Mouse (Mus musculus): Measurements from ENCODE around the gene Rplp1. TPM values are rescaled to one million over a fixed set of nuclear protein-coding genes. Genes with fewer than 3 reads are reported as not detected.

The Rplp1 gene
- total and polyA plus RNA-seq, 3 experiments, result 1,490 to 4,232 (median 1,640) TPM

DNA sequence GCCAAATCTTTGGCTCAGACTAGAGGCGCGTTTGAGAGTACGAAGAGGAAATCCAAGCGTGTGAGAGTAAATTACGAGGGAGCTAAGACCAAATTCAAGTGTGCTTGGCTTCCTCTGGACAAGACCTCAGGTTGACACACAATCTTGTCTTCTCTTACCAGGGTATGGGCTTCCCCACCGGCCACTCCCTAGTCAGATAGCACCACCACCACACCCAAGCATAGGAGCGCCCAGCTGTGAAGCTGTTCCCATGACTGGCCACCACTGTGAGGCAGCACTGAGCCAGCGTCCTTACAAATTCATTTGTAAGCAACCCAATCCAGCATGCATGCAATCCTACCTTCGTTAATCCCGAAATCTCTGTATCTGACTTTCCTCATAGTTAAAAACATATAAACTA, 7.4 kb downstream of the Rplp1 start:
- Histone ChIP-seq H3K36me3 (ENCODE audit: control insufficient read depth, insufficient read depth, low read length) (no peaks in the 10 kb centered on the region), H3K4me3 (no peak overlapping the region), H3K27me3 (ENCODE audit: control insufficient read depth, insufficient read depth, low read length) (no peaks in the 10 kb centered on the region), H3K27ac (no peak overlapping the region), H3K79me2 (replicated peaks; ENCODE audit: control insufficient read depth, insufficient read depth, low read length) (no peaks in the 10 kb centered on the region), H3K4me1 (ENCODE audit: control insufficient read depth, insufficient read depth, low read length) (no peaks in the 10 kb centered on the region), H3K9ac (ENCODE audit: low read depth, low read length) (no peak overlapping the region)
- WGBS, result 59% methylated on average over 10 of the region's 10 CpGs
- intact Hi-C loops (cut with DNase I), result loop anchor here (10.0 kb wide), 1 partner anchor 78 kb away; no protein-coding TSS in a partner anchor
- TF ChIP-seq EP300 (IDR thresholded peaks at IDR 0.05; ENCODE audit: insufficient read depth, low read depth, low read length), result no peak
- no peak for TF ChIP-seq POLR2A (IDR thresholded peaks at IDR 0.05; ENCODE audit: insufficient read depth, low read depth, low read length)
- TF ChIP-seq CTCF (IDR thresholded peaks at IDR 0.05), result peak; percentile 69
- DNase-seq, result peak; percentile 33 to 43

DNA sequence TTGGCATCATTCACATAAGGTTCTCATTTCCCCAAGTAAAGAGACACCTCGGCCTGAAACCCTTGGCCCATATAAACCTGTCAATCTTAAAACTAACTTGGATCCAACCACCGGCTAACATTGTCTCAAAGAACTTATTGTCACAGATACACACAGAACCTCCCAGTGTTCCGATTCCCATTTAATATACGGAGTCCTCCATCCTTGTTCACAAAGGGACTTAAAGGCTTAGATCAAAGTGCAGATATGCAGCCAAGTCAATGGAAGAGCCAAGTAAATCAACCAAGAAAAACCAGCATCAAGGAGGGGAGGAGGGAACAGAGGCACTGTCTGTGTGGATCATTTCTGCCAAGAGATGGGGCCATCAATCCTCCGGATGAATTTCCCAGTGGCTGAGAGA, 8.8 kb downstream of the Rplp1 start:
- intact Hi-C loops (cut with DNase I), result loop anchor here (10.0 kb wide), 1 partner anchor 79 kb away; no protein-coding TSS in a partner anchor
- TF ChIP-seq EP300 (IDR thresholded peaks at IDR 0.05; ENCODE audit: insufficient read depth, low read depth, low read length) (no peak), POLR2A (IDR thresholded peaks at IDR 0.05; ENCODE audit: insufficient read depth, low read depth, low read length) (no peak), CTCF (IDR thresholded peaks at IDR 0.05) (no peak)
- no peaks in the 10 kb centered on the region for H3K79me2 ChIP-seq (replicated peaks; ENCODE audit: control insufficient read depth, insufficient read depth, low read length)
- no peak overlapping the region for H3K9ac ChIP-seq (ENCODE audit: low read depth, low read length)
- 75% methylated on average over 5 of the region's 5 CpGs for WGBS
- H3K27ac ChIP-seq, result no peak overlapping the region
- H3K4me3 ChIP-seq, result no peak overlapping the region
- no peaks in the 10 kb centered on the region for H3K36me3 ChIP-seq (ENCODE audit: control insufficient read depth, insufficient read depth, low read length)
- H3K27me3 ChIP-seq (ENCODE audit: control insufficient read depth, insufficient read depth, low read length), result no peaks in the 10 kb centered on the region
- DNase-seq, result no peak
- no peaks in the 10 kb centered on the region for H3K4me1 ChIP-seq (ENCODE audit: control insufficient read depth, insufficient read depth, low read length)

DNA sequence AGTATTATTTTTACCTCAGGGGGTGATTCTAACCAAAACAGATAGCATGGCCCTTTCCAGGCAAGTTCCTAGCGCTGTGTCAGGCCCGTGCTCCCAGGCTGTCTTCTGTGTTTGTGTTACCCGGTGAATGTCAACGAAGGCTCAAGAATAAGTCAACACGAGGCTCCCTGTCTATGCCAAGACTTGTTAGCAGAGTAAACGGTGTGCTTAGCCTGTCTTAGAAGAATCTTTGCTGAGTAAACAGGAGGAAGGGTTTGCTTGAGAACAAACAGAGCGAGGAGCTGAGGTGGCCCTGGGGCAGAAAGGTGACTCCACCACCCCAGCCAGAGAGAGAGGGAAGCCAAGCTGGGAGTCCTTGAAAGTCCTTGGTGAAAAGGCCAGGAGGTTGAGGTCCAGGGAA, 10.1 kb downstream of the Rplp1 start:
- TF ChIP-seq EP300 (IDR thresholded peaks at IDR 0.05; ENCODE audit: insufficient read depth, low read depth, low read length) (no peak), POLR2A (IDR thresholded peaks at IDR 0.05; ENCODE audit: insufficient read depth, low read depth, low read length) (no peak), CTCF (IDR thresholded peaks at IDR 0.05) (no peak)

DNA sequence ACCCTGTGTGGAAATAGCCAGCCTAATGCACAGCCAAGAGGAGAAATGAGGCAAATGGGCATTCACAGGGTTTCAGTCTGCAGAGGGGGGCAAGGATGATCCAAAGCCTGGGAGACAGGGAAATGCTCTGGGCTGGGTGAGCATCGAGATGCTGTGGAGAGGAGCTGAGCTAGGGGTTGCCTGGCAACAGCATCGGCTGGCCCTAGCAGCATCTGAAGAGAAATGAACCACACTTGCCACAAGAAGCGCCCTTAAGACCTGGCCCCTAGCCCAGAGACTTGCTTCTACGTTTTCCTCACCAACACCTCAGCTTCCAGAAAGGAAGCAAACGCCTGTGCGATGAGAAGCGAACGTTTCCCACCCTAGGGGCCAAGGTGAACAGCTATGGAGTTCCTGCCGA, 11.9 kb downstream of the Rplp1 start:
- intact Hi-C loops (cut with DNase I), result loop anchor here (10.0 kb wide), 1 partner anchor 82 kb away; no protein-coding TSS in a partner anchor
- H3K4me3 ChIP-seq, result no peak overlapping the region
- WGBS, result 48% methylated on average over 9 of the region's 9 CpGs

More for the DNA sequence above, 10.1 kb downstream of the Rplp1 start:
- DNase-seq, result no peak
- H3K4me3 ChIP-seq, result no peak overlapping the region
- H3K79me2 ChIP-seq (replicated peaks; ENCODE audit: control insufficient read depth, insufficient read depth, low read length), result no peaks in the 10 kb centered on the region
- intact Hi-C loops (cut with DNase I), result loop anchor here (10.0 kb wide), 1 partner anchor 81 kb away; no protein-coding TSS in a partner anchor
- no peak overlapping the region for H3K27ac ChIP-seq
- WGBS, result 42% methylated on average over 7 of the region's 7 CpGs
- H3K27me3 ChIP-seq (ENCODE audit: control insufficient read depth, insufficient read depth, low read length), result no peaks in the 10 kb centered on the region
- no peaks in the 10 kb centered on the region for H3K36me3 ChIP-seq (ENCODE audit: control insufficient read depth, insufficient read depth, low read length)
- H3K4me1 ChIP-seq (ENCODE audit: control insufficient read depth, insufficient read depth, low read length), result peaks cover 1% of the 10 kb centered on the region
- H3K9ac ChIP-seq (ENCODE audit: low read depth, low read length), result no peak overlapping the region

DNA sequence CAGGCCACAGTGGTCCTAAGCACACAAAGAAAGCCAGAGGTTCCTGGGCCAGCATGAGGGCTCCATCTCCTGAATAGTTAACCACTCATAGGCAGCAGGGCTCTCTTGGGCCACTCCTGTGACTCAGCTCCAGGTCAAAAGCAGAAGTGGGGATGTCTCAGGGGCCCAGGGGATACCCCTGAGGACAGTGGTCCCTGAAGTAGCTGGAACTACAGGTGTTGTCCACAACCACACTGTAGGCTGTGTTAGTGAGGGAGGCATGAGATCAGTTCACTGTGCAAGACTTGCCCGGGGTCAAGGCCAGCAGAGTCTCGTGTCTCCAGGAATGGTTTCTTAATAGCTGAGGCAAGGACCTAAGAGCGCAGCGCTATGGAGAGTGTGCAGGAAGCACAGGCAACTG, 12.8 kb downstream of the Rplp1 start:
- WGBS, result 83% methylated on average over 4 of the region's 4 CpGs
- no peak overlapping the region for H3K9ac ChIP-seq (ENCODE audit: low read depth, low read length)

More for the DNA sequence above, 11.9 kb downstream of the Rplp1 start:
- H3K36me3 ChIP-seq (ENCODE audit: control insufficient read depth, insufficient read depth, low read length), result no peaks in the 10 kb centered on the region
- no peaks in the 10 kb centered on the region for H3K27me3 ChIP-seq (ENCODE audit: control insufficient read depth, insufficient read depth, low read length)
- no peak for TF ChIP-seq CTCF (IDR thresholded peaks at IDR 0.05)
- TF ChIP-seq EP300 (IDR thresholded peaks at IDR 0.05; ENCODE audit: insufficient read depth, low read depth, low read length), result no peak
- no peak for TF ChIP-seq POLR2A (IDR thresholded peaks at IDR 0.05; ENCODE audit: insufficient read depth, low read depth, low read length)
- H3K4me1 ChIP-seq (ENCODE audit: control insufficient read depth, insufficient read depth, low read length), result peaks cover 1% of the 10 kb centered on the region
- no peak overlapping the region for H3K27ac ChIP-seq
- no peaks in the 10 kb centered on the region for H3K79me2 ChIP-seq (replicated peaks; ENCODE audit: control insufficient read depth, insufficient read depth, low read length)
- no peak for DNase-seq
- no peak overlapping the region for H3K9ac ChIP-seq (ENCODE audit: low read depth, low read length)

DNA sequence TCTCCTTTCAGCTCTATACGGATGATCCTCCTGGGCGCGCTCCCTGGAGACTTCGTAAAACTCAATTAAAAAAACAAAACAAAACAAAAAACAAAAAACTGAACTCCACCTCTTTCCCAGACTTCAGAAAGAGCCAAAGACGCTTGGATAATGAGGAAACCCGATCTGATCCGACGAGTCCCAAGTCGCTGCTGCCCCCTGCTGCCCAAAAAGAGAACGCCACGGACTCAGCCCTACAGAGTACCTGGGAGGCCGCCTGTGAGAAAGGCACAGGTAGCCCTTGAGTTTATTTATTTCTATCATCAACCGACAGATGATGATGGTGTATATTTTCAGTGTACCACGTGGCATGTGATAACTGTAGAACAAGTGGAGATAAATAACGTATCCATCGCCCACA, 14.5 kb downstream of the Rplp1 start:
- DNase-seq, result peak; percentile 68 to 86
- Histone ChIP-seq H3K4me3 (peak overlapping the region; percentile 19; the same call in 1 of the 2 replicates), H3K36me3 (ENCODE audit: control insufficient read depth, insufficient read depth, low read length) (no peaks in the 10 kb centered on the region), H3K79me2 (replicated peaks; ENCODE audit: control insufficient read depth, insufficient read depth, low read length) (no peaks in the 10 kb centered on the region), H3K27ac (no peak overlapping the region), H3K4me1 (ENCODE audit: control insufficient read depth, insufficient read depth, low read length) (peaks cover 1% of the 10 kb centered on the region), H3K9ac (ENCODE audit: low read depth, low read length) (no peak overlapping the region), H3K27me3 (ENCODE audit: control insufficient read depth, insufficient read depth, low read length) (no peaks in the 10 kb centered on the region)
- WGBS, result 7% methylated on average over 16 of the region's 16 CpGs
- intact Hi-C loops (cut with DNase I), result loop anchor here (2.0 to 10.0 kb wide), 6 partner anchors 85 to 1005 kb away; no protein-coding TSS in a partner anchor
- TF ChIP-seq EP300 (IDR thresholded peaks at IDR 0.05; ENCODE audit: insufficient read depth, low read depth, low read length) (no peak), POLR2A (IDR thresholded peaks at IDR 0.05; ENCODE audit: insufficient read depth, low read depth, low read length) (no peak), CTCF (IDR thresholded peaks at IDR 0.05) (peak; percentile 94)

More for the DNA sequence above, 12.8 kb downstream of the Rplp1 start:
- DNase-seq, result no peak
- Histone ChIP-seq H3K27ac (no peak overlapping the region), H3K27me3 (ENCODE audit: control insufficient read depth, insufficient read depth, low read length) (no peaks in the 10 kb centered on the region), H3K4me1 (ENCODE audit: control insufficient read depth, insufficient read depth, low read length) (peaks cover 1% of the 10 kb centered on the region), H3K36me3 (ENCODE audit: control insufficient read depth, insufficient read depth, low read length) (no peaks in the 10 kb centered on the region), H3K79me2 (replicated peaks; ENCODE audit: control insufficient read depth, insufficient read depth, low read length) (no peaks in the 10 kb centered on the region), H3K4me3 (no peak overlapping the region)
- TF ChIP-seq EP300 (IDR thresholded peaks at IDR 0.05; ENCODE audit: insufficient read depth, low read depth, low read length) (no peak), CTCF (IDR thresholded peaks at IDR 0.05) (no peak), POLR2A (IDR thresholded peaks at IDR 0.05; ENCODE audit: insufficient read depth, low read depth, low read length) (no peak)
- intact Hi-C loops (cut with DNase I), result loop anchor here (10.0 kb wide), 1 partner anchor 83 kb away; no protein-coding TSS in a partner anchor
